Mouse (Mus musculus): ENCODE measurements around the gene Pik3r5.

Pik3r5 gene

DNA sequence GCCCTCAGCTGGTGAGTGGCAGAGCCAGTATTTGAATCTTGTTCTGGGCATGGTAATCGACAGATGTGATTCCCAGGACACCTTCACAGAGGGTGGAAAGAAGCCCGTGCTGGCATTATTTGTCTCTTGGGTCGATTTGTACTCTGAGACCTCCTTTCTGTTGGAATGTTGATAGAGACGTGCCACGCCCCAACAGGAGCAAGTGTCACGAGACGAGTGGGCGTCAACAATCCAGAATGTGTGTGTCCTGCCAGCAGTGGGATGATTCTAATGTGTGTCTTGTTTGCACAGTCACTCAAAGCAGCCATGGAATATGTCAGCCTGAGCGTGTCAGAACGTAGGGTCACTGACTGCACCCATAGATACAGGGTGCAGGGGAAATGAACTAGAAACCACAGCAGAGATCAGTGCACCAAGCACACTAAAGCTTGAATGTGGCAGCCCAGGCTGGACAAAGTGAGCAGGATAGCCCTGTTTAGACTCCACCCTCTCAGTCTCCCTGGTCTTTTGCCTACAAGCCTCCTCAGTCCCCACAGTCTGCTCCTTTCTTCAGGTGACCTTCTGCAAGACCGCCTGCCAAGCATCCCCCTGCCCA is 100.1 kb downstream of the Pik3r5 start:
- no peak for DNase-seq (ENCODE audit: low read depth)

DNA sequence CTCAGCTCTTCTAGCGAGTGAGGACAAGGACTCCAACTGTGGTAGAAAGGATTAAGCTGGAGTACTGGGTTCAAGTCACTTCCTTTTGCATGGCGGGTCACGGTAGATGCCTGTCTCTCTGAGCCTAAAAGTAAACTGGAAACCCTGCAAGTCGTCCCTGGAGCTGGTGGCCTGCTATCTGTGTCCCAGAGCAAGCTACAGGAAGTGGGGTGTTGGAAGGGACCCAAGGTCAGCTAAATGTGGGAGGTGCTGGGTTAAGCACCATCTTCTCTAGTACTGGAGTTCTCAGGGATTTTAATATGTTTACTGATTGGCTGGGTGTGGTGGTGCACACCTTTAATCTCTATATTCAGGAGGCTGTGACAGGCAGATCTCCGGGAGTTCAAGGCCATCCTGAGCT is 100.9 kb downstream of the Pik3r5 start:
- DNase-seq (ENCODE audit: low read depth): no peak

DNA sequence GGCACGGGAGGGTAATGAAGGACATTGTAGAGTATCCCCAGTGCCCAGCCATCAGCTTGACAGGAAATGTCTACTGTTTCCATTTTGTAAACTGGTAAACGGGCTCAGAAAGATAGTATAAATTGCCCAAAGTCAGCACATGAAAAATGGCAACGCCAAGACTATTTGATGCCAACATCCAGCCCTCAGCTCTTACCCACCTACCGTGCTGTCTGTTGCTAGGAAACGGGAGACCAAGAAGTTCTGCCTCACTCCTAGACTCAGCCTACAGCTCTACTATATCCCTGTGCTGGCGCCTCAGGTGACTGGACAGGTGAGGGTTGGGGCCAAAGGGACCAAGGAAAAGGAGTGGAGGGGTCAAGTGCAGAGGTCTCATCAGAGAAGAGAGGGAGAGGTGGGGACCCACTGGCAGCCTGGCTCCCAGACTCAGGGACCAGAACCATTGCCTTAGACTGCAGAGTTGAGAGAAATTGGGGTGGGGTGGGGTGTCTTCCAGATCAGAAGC is 102.1 kb downstream of the Pik3r5 start:
- DNase-seq (ENCODE audit: low read depth): no peak

DNA sequence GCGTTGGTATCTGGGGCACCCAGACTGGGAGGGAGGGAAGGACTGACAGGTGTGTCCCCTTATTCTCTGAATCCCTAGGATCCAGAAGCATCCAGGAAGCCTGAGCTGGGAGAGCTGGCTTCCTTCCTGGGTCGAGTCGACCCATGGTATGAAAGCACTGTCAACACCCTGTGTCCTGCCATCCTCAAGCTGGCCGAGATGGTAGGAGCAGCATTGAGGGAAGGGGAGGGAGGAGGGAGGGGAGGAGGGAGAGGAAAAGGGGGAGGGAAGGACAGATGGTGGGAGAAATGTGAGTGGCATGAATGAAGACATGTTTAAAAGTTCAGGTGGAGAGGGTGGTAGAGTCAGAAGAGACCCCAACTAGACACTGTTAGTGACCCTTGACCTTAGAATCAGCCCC is 104.1 kb downstream of the Pik3r5 start:
- DNase-seq (ENCODE audit: low read depth): no peak

DNA sequence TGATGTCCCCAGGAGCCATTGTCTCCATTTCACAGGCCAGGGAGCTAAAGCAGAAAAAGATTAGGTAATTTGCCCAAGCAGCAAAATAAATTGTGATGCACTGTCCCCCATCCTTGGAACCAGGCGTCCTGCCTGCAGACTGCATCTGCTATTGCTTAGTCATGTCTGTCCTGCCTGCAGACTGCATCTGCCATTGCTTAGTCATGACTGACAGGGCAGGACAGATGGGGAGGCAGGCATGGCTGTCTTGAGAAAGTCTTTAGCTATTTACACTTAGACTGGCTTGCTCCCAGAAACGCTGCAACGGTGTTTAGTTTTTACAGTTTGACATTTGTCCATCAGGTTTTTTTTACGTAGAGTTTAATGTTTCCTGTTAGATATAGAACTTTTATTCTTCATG is 104.5 kb downstream of the Pik3r5 start:
- peak; percentile 26 for DNase-seq (ENCODE audit: low read depth)

DNA sequence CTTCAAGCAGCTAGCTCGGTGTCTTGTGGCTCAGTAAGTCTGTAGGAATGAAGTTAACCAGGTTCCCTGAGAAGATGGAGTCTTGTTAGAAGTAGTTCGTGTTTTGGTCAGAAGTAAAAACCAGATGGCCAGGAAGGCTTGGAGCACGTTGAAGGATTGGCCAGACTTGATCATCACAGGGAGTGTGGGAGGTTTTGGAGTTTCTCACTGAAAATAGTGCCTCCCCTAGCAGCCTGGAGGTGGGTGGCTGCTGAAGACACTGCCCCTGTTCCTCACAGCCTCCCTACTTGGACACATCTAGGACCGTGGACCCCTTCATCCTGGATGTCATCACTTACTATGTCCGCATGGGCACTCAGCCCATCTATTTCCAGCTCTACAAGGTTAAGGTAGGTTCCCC is 107.7 kb downstream of the Pik3r5 start:
- DNase-seq (ENCODE audit: low read depth): no peak

DNA sequence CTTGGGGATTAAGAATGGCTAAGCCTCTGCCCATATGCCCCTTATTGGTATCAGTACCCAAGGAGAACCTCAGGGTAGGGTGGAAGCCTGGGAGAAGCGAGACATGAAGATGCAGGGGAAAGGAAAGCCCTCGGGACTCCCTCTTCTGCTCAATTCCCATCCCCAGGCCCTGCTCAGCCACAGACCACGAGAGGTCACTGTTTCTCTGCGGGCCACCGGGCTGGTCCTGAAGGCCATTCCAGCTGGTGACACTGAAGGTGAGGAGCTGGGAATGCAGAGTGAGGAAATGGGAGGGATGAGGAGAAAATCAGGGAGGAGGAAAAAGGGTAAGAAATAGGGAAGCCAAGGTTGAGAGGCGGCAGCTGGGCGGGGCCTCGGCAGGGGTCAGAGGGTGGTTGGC is 112.6 kb downstream of the Pik3r5 start:
- DNase-seq (ENCODE audit: low read depth): no peak

DNA sequence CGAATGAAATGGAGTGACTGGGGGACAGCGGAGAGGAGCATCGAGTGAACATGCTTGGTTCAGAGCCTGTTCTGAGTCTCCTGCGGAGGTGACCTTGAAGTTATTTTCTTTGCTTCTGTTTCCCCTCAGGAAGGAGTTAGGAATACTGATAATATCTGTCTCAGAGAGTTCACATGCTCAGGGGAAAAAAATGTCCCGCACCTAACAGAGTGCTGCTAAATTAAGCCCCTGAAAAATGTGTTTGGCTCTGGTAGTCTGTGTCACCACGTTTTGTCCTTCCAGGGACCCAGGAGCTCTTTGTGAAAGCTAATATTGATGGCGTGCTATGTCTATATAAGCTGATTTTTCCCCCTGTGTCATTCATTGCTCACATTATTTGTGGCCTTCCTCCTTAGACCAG is 113.3 kb downstream of the Pik3r5 start:
- DNase-seq (ENCODE audit: low read depth): no peak

DNA sequence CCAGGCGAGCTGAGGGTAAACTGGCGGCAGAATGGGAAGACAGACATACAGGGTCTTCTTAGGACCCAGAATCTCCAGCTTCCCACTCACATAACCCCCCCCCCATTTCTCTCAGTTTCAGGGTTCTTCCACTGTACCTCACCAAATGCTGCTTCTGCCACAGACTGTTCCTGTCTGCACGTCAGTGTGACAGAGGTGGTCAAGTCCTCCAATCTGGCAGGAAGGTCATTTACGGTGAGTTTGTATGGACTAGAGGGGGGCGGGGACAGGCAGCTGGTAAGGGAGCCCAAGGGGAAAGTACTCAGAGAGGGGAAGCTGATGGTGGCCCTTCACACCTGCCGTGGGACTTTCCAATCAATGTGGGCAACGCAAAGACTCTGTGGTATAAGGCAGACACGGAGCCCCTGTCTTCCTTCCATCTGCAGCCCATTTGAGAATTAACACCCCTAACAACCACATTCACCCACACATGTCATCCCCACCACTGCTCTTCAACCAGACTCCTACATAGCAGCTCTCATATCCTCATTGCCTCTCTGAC is 113.8 kb downstream of the Pik3r5 start:
- DNase-seq (ENCODE audit: low read depth): no peak
